Mouse (Mus musculus): ENCODE data around the gene Tnip3.

DNA sequence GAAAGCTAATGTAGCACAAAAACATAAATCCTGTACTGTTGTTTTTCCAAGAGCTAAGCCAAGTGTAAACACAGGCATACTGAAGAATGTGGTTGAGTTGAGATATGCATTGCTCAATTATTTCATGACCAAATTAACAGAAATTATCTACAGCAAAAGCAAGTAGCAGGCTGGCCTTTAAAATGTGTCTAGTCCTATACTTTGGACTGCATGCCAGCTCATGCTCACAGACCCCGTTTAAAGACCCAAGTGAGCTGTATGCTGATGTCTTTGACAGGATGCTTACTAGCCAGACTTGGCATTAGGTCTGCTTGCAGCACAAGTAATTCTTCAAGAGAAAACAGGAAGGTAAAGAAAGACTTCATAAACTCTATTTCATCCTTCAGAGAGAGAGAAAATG, 75.8 kb downstream of the Tnip3 start:
- no peak for TF ChIP-seq POLR2A (IDR thresholded peaks at IDR 0.05; ENCODE audit: insufficient read depth, low read depth, low read length)
- TF ChIP-seq CTCF (IDR thresholded peaks at IDR 0.05; ENCODE audit: insufficient read depth, low read depth, low read length): no peak

All from olfactory bulb, adult 2 months (tissue).